Mouse (Mus musculus) heart, postnatal 0 days (tissue): Measurements from ENCODE around the gene Limch1.

Source experiments
- CTCF ChIP-seq: IDR thresholded peaks from 2 replicates; pipeline ENCODE4 v1.5.1; 2016; ENCODE audit warnings: antibody characterized with exemption, control low read depth, low read depth
- EP300 ChIP-seq: IDR thresholded peaks from 2 replicates; pipeline ENCODE4 v1.6.1; 2016; ENCODE audit warnings: antibody characterized with exemption, low read depth

DNA sequence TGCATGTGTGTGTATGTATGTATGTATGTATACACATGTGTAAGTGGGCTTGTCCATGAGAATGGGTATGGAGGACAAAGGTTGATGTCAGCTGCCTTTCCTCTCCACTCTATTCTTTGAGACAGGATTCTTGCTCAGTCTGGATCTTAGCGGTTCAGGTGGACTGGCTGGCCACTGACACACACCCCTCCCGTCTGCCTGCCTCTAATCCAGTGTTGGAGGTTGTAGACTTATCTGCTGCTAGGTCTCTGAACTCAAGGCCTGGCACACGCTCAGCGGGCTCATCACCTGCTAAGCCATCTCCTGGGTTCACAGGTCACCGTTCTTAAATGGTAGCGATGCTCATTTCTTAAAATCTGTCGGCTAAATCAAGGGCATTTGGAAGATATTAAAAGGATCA, 60.7 kb downstream of the Limch1 start:
- no peak for TF ChIP-seq EP300
- TF ChIP-seq CTCF = no peak
